Mouse (Mus musculus) c-Kit-positive CD71-positive TER-119-positive erythroid progenitor cells, embryonic 14.5 days (primary cell): ENCODE measurements around the gene Foxf1.

Experiments
- DNase-seq: peaks from one replicate; pipeline ENCODE4 v3.0.0-alpha.2; 2013; ENCODE audit warnings: low spot score

The Foxf1 gene

GRCm38 (mm10) chr8:121082218-121083092 lies 1.7 kb upstream of the Foxf1 start:
- no peak for DNase-seq

- no peak for DNase-seq
Measured at GRCm38 (mm10) chr8:121083093-121083935, 872 bp upstream of the Foxf1 start.

GRCm38 (mm10) chr8:121083936-121084209 lies 313 bp upstream of the Foxf1 start:
- no peak for DNase-seq

- no peak for DNase-seq
Measured at GRCm38 (mm10) chr8:121085011-121085410, 825 bp downstream of the Foxf1 start.

- no peak for DNase-seq
Measured at GRCm38 (mm10) chr8:121085561-121085960, 1.4 kb downstream of the Foxf1 start.

- DNase-seq = no peak
Measured at GRCm38 (mm10) chr8:121086004-121086900, 2.1 kb downstream of the Foxf1 start.

- no peak for DNase-seq
Measured at GRCm38 (mm10) chr8:121088281-121088680, 4.1 kb downstream of the Foxf1 start.

- no peak for DNase-seq
Measured at GRCm38 (mm10) chr8:121088871-121089630, 4.9 kb downstream of the Foxf1 start.

GRCm38 (mm10) chr8:121089631-121090380 lies 5.6 kb downstream of the Foxf1 start:
- DNase-seq = no peak

GRCm38 (mm10) chr8:121090716-121091115 lies 6.5 kb downstream of the Foxf1 start:
- DNase-seq = no peak

GRCm38 (mm10) chr8:121092141-121092540 lies 8.0 kb downstream of the Foxf1 start:
- no peak for DNase-seq

GRCm38 (mm10) chr8:121092627-121093026 lies 8.4 kb downstream of the Foxf1 start:
- peak; percentile 65 for DNase-seq

GRCm38 (mm10) chr8:121093496-121093895 lies 9.3 kb downstream of the Foxf1 start:
- DNase-seq = no peak

GRCm38 (mm10) chr8:121104049-121104818 lies 20.0 kb downstream of the Foxf1 start:
- DNase-seq = peak; percentile 71

- DNase-seq = peak; percentile 93
Measured at GRCm38 (mm10) chr8:121107668-121108656, 23.8 kb downstream of the Foxf1 start, which contains the start of gene Mthfsd. TSS of gene Mthfsd (minus strand) at chr8:121108392.

- no peak for DNase-seq
Measured at GRCm38 (mm10) chr8:121108657-121109056, 24.5 kb downstream of the Foxf1 start.

- no peak for DNase-seq
Measured at GRCm38 (mm10) chr8:121111145-121111907, 27.1 kb downstream of the Foxf1 start.

GRCm38 (mm10) chr8:121113261-121113660 lies 29.1 kb downstream of the Foxf1 start:
- peak; percentile 86 for DNase-seq
